Mouse (Mus musculus): ENCODE results near the gene Opn5. TPM values are rescaled to one million over a fixed set of nuclear protein-coding genes. Genes with fewer than 3 reads are reported as not detected.

Opn5 gene
- total and polyA plus RNA-seq, 3 experiments: not detected

DNA sequence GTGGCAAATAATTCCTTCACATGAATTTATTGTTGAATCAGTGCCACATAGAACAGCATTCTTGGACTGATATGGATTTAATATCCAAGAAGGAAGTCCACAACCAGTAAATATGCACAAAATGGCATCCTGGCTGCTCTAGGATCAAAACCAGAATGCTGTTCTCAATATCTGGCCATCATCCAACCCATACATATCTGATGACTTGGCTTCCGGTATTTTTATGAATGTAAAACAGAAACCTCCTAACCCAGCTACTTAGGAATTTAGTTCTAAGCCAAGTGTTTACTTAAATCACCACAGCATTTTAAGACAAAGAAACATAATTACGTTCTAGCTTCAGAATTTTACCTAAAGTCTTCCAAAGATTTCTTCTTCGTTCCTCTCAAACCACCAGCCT, 31.0 kb downstream of the Opn5 start:
- no peak overlapping the region for H3K4me3 ChIP-seq (ENCODE audit: control insufficient read depth in 1 of 2, insufficient read depth in 1 of 2, low read depth in 2 of 2, low read length in 2 of 2)
- H3K36me3 ChIP-seq (ENCODE audit: control insufficient read depth in 1 of 2, insufficient read depth in 2 of 2, low read length in 2 of 2): no peaks in the 10 kb centered on the region
- H3K79me2 ChIP-seq (ENCODE audit: control insufficient read depth, insufficient read depth, low read length, poor library complexity): no peaks in the 10 kb centered on the region
- DNase-seq (ENCODE audit: low read depth, low spot score): no peak
- H3K9me3 ChIP-seq (replicated peaks; ENCODE audit: insufficient read depth, low read length): no peaks in the 10 kb centered on the region
- no peak overlapping the region for H3K27ac ChIP-seq (ENCODE audit: control insufficient read depth, low read depth, low read length)
- TF ChIP-seq GABPA (IDR thresholded peaks at IDR 0.05; ENCODE audit: low read depth, low read length) (no peak), CTCF (IDR thresholded peaks at IDR 0.05 in 2 of 3, conservative IDR thresholded peaks at IDR 0.05 in 1 of 3; ENCODE audit: control insufficient read depth in 1 of 3, insufficient read depth in 1 of 3, low read depth in 2 of 3, low read length in 3 of 3, poor library complexity in 1 of 3, severe bottlenecking in 1 of 3) (no peak), MAX (IDR thresholded peaks at IDR 0.05; ENCODE audit: low read length) (no peak), POLR2AphosphoS5 (IDR thresholded peaks at IDR 0.05; ENCODE audit: borderline replicate concordance, low read depth, low read length) (no peak), RAD21 (IDR thresholded peaks at IDR 0.05; ENCODE audit: low read depth, low read length) (no peak), E2F4 (IDR thresholded peaks at IDR 0.05; ENCODE audit: borderline replicate concordance, low read depth, low read length) (no peak), TAL1 (IDR thresholded peaks at IDR 0.05; ENCODE audit: low read length) (no peak), ZMIZ1 (IDR thresholded peaks at IDR 0.05; ENCODE audit: low read depth, low read length) (no peak), POLR2A (IDR thresholded peaks at IDR 0.05; ENCODE audit: control insufficient read depth in 1 of 2, insufficient read depth in 1 of 2, low read depth in 1 of 2, low read length in 2 of 2, poor library complexity in 1 of 2) (no peak), POLR2AphosphoS2 (IDR thresholded peaks at IDR 0.05; ENCODE audit: low read length) (no peak)
- no peaks in the 10 kb centered on the region for H3K4me1 ChIP-seq (ENCODE audit: control insufficient read depth in 1 of 2, insufficient read depth in 2 of 2, low read length in 2 of 2)
- no peak overlapping the region for H3K9ac ChIP-seq (ENCODE audit: control insufficient read depth, low read depth, low read length, poor library complexity, severe bottlenecking)
- no peaks in the 10 kb centered on the region for H3K27me3 ChIP-seq (ENCODE audit: control insufficient read depth in 1 of 2, insufficient read depth in 2 of 2, low read length in 2 of 2)

- Histone ChIP-seq H3K27ac (ENCODE audit: control insufficient read depth, low read depth, low read length) (no peak overlapping the region), H3K4me1 (ENCODE audit: control insufficient read depth in 1 of 2, insufficient read depth in 2 of 2, low read length in 2 of 2) (no peaks in the 10 kb centered on the region), H3K9me3 (replicated peaks; ENCODE audit: insufficient read depth, low read length) (no peaks in the 10 kb centered on the region), H3K36me3 (ENCODE audit: control insufficient read depth in 1 of 2, insufficient read depth in 2 of 2, low read length in 2 of 2) (no peaks in the 10 kb centered on the region), H3K79me2 (ENCODE audit: control insufficient read depth, insufficient read depth, low read length, poor library complexity) (no peaks in the 10 kb centered on the region), H3K4me3 (ENCODE audit: control insufficient read depth in 1 of 2, insufficient read depth in 1 of 2, low read depth in 2 of 2, low read length in 2 of 2) (no peak overlapping the region), H3K9ac (ENCODE audit: control insufficient read depth, low read depth, low read length, poor library complexity, severe bottlenecking) (no peak overlapping the region), H3K27me3 (ENCODE audit: control insufficient read depth in 1 of 2, insufficient read depth in 2 of 2, low read length in 2 of 2) (no peaks in the 10 kb centered on the region)
- no peak for DNase-seq (ENCODE audit: low read depth, low spot score)
- TF ChIP-seq UBTF (IDR thresholded peaks at IDR 0.05; ENCODE audit: borderline replicate concordance, insufficient read depth, low read depth, low read length) (no peak), MYC (IDR thresholded peaks at IDR 0.05; ENCODE audit: low read depth, low read length) (no peak), BHLHE40 (IDR thresholded peaks at IDR 0.05; ENCODE audit: borderline replicate concordance, low read depth, low read length) (no peak), MAZ (IDR thresholded peaks at IDR 0.05; ENCODE audit: low read depth, low read length) (no peak), HCFC1 (IDR thresholded peaks at IDR 0.05; ENCODE audit: low read depth, low read length) (no peak), ZC3H11A (IDR thresholded peaks at IDR 0.05; ENCODE audit: low read depth, low read length) (no peak), JUND (IDR thresholded peaks at IDR 0.05; ENCODE audit: low read depth, low read length) (no peak), ZMIZ1 (IDR thresholded peaks at IDR 0.05; ENCODE audit: low read depth, low read length) (no peak), POLR2AphosphoS2 (IDR thresholded peaks at IDR 0.05; ENCODE audit: low read length) (no peak), CTCF (IDR thresholded peaks at IDR 0.05 in 2 of 3, conservative IDR thresholded peaks at IDR 0.05 in 1 of 3; ENCODE audit: control insufficient read depth in 1 of 3, insufficient read depth in 1 of 3, low read depth in 2 of 3, low read length in 3 of 3, poor library complexity in 1 of 3, severe bottlenecking in 1 of 3) (no peak), POLR2AphosphoS5 (IDR thresholded peaks at IDR 0.05; ENCODE audit: borderline replicate concordance, low read depth, low read length) (no peak), EP300 (IDR thresholded peaks at IDR 0.05; ENCODE audit: low read depth in 1 of 2, low read length in 2 of 2) (no peak), USF1 (IDR thresholded peaks at IDR 0.05; ENCODE audit: low read depth, low read length) (no peak), TAL1 (IDR thresholded peaks at IDR 0.05; ENCODE audit: low read length) (no peak), SMC3 (IDR thresholded peaks at IDR 0.05; ENCODE audit: low read depth, low read length) (no peak), GATA1 (IDR thresholded peaks at IDR 0.05; ENCODE audit: low read depth, low read length) (no peak), MEF2A (IDR thresholded peaks at IDR 0.05; ENCODE audit: extremely low read depth, insufficient replicate concordance, low read depth, low read length, poor library complexity, severe bottlenecking) (no peak)
Observed at GRCm38 (mm10) chr17:42576671-42577168, 34.5 kb downstream of the Opn5 start.

Data from MEL (cell line).